ENCODE assay signal across 11 mouse cellular contexts in the genomic region with DNA sequence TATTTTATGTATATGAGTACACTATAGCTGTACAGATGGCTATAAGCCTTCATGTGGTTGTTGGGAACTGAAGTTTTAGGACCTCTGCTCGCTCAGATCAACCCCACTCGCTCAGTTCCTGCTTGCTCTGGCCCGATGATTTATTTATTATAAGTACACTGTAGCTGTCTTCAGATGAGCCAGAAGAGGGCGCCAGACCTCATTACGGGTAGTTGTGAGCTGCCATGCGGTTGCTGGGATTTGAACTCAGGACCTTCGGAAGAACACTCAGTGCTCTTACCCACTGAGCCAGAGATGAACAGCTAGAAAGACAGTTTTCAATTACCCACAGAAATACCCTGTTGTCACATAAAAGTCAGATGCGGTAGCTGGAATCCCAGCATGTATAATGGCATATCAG. TPM values are rescaled to one million over a fixed set of nuclear protein-coding genes. Genes with fewer than 3 reads are reported as not detected.
A peak's percentile ranks its signal among the peaks of the same experiment; 100 is the strongest.
DNase-seq lines count a peak whose midpoint lies in the region; ATAC-seq and TF ChIP-seq lines count a peak whose summit lies in the region.
"Had no signal": no experiment of that assay in that cellular context is flagged by ENCODE, and none has a peak within 500 bp of the region (broad histone marks: within the 10 kb centered on the region; RNA-seq: fewer than 3 reads in every experiment).

No protein-coding gene starts in this region.

- TF ChIP-seq CTCF in forebrain, postnatal 0 days (IDR thresholded peaks at IDR 0.05; ENCODE audit: low read depth): peak; percentile 25; the same call in 1 of the 2 replicates

- H3K9ac ChIP-seq in forebrain, postnatal 0 days: no peak overlapping the region
- no peak overlapping the region for H3K9ac ChIP-seq in forebrain, embryonic 14.5 days (ENCODE audit: low read length)
- H3K9ac ChIP-seq: neural tube, embryonic 15.5 days had no signal

- no peak overlapping the region for H3K4me3 ChIP-seq in forebrain, postnatal 0 days (ENCODE audit: low read depth, low read length)
- H3K4me3 ChIP-seq in forebrain, embryonic 14.5 days (ENCODE audit: low read depth, low read length): no peak overlapping the region
- H3K4me3 ChIP-seq: erythroblast, embryonic 14.5 days; neural tube, embryonic 15.5 days had no signal

- H3K27me3 ChIP-seq in forebrain, postnatal 0 days (ENCODE audit: insufficient read depth, low read length): no peaks in the 10 kb centered on the region
- no peaks in the 10 kb centered on the region for H3K27me3 ChIP-seq in forebrain, embryonic 14.5 days (replicated peaks; ENCODE audit: control insufficient read depth, insufficient read depth, low read length)
- H3K27me3 ChIP-seq: neural tube, embryonic 15.5 days had no signal

- H3K9me3 ChIP-seq in forebrain, postnatal 0 days (ENCODE audit: low read length): no peaks in the 10 kb centered on the region
- H3K9me3 ChIP-seq in forebrain, embryonic 14.5 days (replicated peaks; ENCODE audit: control insufficient read depth, low read length): no peaks in the 10 kb centered on the region
- H3K9me3 ChIP-seq: G1E; neural tube, embryonic 15.5 days had no signal

- no peak overlapping the region for H3K27ac ChIP-seq in forebrain, postnatal 0 days (ENCODE audit: low read depth, low read length)
- H3K27ac ChIP-seq in forebrain, embryonic 14.5 days (ENCODE audit: low read depth, low read length): no peak overlapping the region
- H3K27ac ChIP-seq: neural tube, embryonic 15.5 days had no signal

- 88% methylated on average over 8 of the region's 8 CpGs for WGBS in forebrain, postnatal 0 days
- WGBS in forebrain, embryonic 14.5 days: 88% methylated on average over 8 of the region's 8 CpGs

- H3K4me1 ChIP-seq in forebrain, postnatal 0 days (ENCODE audit: insufficient read depth): no peaks in the 10 kb centered on the region
- H3K4me1 ChIP-seq in forebrain, embryonic 14.5 days (ENCODE audit: control insufficient read depth, insufficient read depth, low read length): peaks cover 3% of the 10 kb centered on the region; the same call in 1 of the 2 replicates

- no peak overlapping the region for H3K4me2 ChIP-seq in forebrain, postnatal 0 days (ENCODE audit: low read depth)
- H3K4me2 ChIP-seq in forebrain, embryonic 14.5 days (ENCODE audit: low read length): no peak overlapping the region
- H3K4me2 ChIP-seq: neural tube, embryonic 15.5 days had no signal

- no peaks in the 10 kb centered on the region for H3K36me3 ChIP-seq in forebrain, postnatal 0 days (ENCODE audit: insufficient read depth)
- no peaks in the 10 kb centered on the region for H3K36me3 ChIP-seq in forebrain, embryonic 14.5 days (ENCODE audit: control insufficient read depth, insufficient read depth, low read length)
- H3K36me3 ChIP-seq: neural tube, embryonic 15.5 days had no signal

- no peak for ATAC-seq in forebrain, postnatal 0 days
- ATAC-seq in forebrain, embryonic 14.5 days: no peak
- peak; percentile 30; the same call in 1 of the 2 replicates for ATAC-seq in megakaryocyte, adult 5-6 weeks (ENCODE audit: poor library complexity, severe bottlenecking)

- DNase-seq in forebrain, postnatal 0 days: no peak
- no peak for DNase-seq in forebrain, embryonic 14.5 days (ENCODE audit: low spot score)
- DNase-seq in 3134 (ENCODE audit: extremely low read depth, insufficient read length, low spot score): peak; percentile 5
- peak; percentile 34 for DNase-seq in NIH3T3 (ENCODE audit: low read depth)
- DNase-seq in right cerebral cortex, postnatal 10 days (ENCODE audit: low spot score in 2 of 2): no peak
- no peak for DNase-seq in kidney, adult 9 months
- DNase-seq in urinary bladder, postnatal 36 days (ENCODE audit: low spot score in 2 of 2): no peak

RNA-seq across cellular contexts. Expression of a gene that starts 5.5 kb away (rescaled TPM):
- 13.8 and 13.9 TPM in 2 replicates for total RNA-seq in forebrain, postnatal 0 days (2014; rRNA removed)
- 2.2 and 2.6 TPM in 2 replicates for polyA plus RNA-seq in forebrain, postnatal 0 days (2015; fragmentation: Nextera tagmentation; extraction: Ambion mirVana)
- 6.5 and 7.8 TPM in 2 replicates for polyA plus RNA-seq in forebrain, embryonic 14.5 days (2014; fragmentation: Nextera tagmentation; extraction: Ambion mirVana)
- total RNA-seq in megakaryocyte, adult 5-6 weeks (2015): 19.2 and 21.1 TPM in 2 replicates
- total RNA-seq in megakaryocyte, adult 5-6 weeks (2017): 10.8 and 14.1 TPM in 2 replicates

RNA-seq across cellular contexts. Expression of a gene that starts 5.8 kb away (rescaled TPM):
- total RNA-seq in forebrain, postnatal 0 days (2014; rRNA removed): 79.0 and 82.9 TPM in 2 replicates
- 45.3 and 50.9 TPM in 2 replicates for polyA plus RNA-seq in forebrain, postnatal 0 days (2015; fragmentation: Nextera tagmentation; extraction: Ambion mirVana)
- polyA plus RNA-seq in forebrain, embryonic 14.5 days (2014; fragmentation: Nextera tagmentation; extraction: Ambion mirVana): 79.1 and 104 TPM in 2 replicates
- total RNA-seq in megakaryocyte, adult 5-6 weeks (2015): 111 and 133 TPM in 2 replicates
- total RNA-seq in megakaryocyte, adult 5-6 weeks (2017): 103 and 104 TPM in 2 replicates

Comparison
In these comparisons a context has a peak if more than half of its experiments do, and no peak if none do; other contexts are left out.
1. DNase-seq: peak in 3134 (single experiment) and NIH3T3 (single experiment); none in forebrain, postnatal 0 days (single experiment), forebrain, embryonic 14.5 days (single experiment), right cerebral cortex, postnatal 10 days (0 of 2), kidney, adult 9 months (single experiment) and urinary bladder, postnatal 36 days (0 of 2).